Mouse (Mus musculus) lung, embryonic 14.5 days (tissue): ENCODE measurements at regions not wholly inside any gene's neighbourhood (a gene's known extent, or its start where the extent isn't known, plus 50 kb on each side); places are given as distances from the start of the nearest gene placed in this dataset.

Experiments used
- ATAC-seq: fragments of 200-750 bp; cut with Nextera tagmentation; 2 replicates; pipeline ENCODE4 v1.8.0; 2017; ENCODE audit warnings: mild to moderate bottlenecking, moderate TSS enrichment, moderate library complexity; ENCODE audit not compliant: insufficient read depth
- DNase-seq: peaks from one replicate; pipeline ENCODE4 v3.0.0-alpha.2; 2015
- H3K27ac ChIP-seq: fragments of 300-500 bp; sonication (generic); 2 replicates; pipeline ENCODE4 v1.5.1; 2014; ENCODE audit warnings: low read depth, mild to moderate bottlenecking, moderate library complexity
- H3K27me3 ChIP-seq: fragments of 300-500 bp; sonication (generic); 2 replicates; pipeline ENCODE4 v1.6.1; 2014; ENCODE audit warnings: low read length, control low read depth; ENCODE audit not compliant: insufficient read depth
- H3K36me3 ChIP-seq: fragments of 300-500 bp; sonication (generic); 2 replicates; pipeline ENCODE4 v1.6.1; 2014; ENCODE audit warnings: control low read depth; ENCODE audit not compliant: insufficient read depth
- H3K4me1 ChIP-seq: fragments of 300-500 bp; sonication (generic); 2 replicates; pipeline ENCODE4 v1.6.1; 2014; ENCODE audit warnings: antibody characterized with exemption, control low read depth; ENCODE audit not compliant: insufficient read depth
- H3K4me2 ChIP-seq: fragments of 300-500 bp; sonication (generic); 2 replicates; pipeline ENCODE4 v1.6.1; 2014; ENCODE audit warnings: mild to moderate bottlenecking
- H3K4me3 ChIP-seq: fragments of 300-500 bp; sonication (generic); 2 replicates; pipeline ENCODE4 v1.5.1; 2014; ENCODE audit warnings: low read depth, low read length
- H3K9ac ChIP-seq: fragments of 300-500 bp; sonication (generic); 2 replicates; pipeline ENCODE4 v1.6.1; 2014
- H3K9me3 ChIP-seq: fragments of 300-500 bp; sonication (generic); 2 replicates; pipeline ENCODE4 v1.6.1; 2016; ENCODE audit warnings: low read depth, low read length, control low read depth
- CTCF ChIP-seq: IDR thresholded peaks from 2 replicates; pipeline ENCODE4 v1.5.1; 2016; ENCODE audit warnings: antibody characterized with exemption, low read depth
- WGBS: fragments of 180-500 bp; shearing (Covaris S2); extraction: QIAGEN DNeasy Blood & Tissue Kit; methylation state at CpG from one replicate; pipeline ENCODE4 v1.1.7; 2014; 5-methylcytosine and 5-hydroxymethylcytosine counted together

- no peaks in the 10 kb centered on the region for H3K27me3 ChIP-seq
- H3K36me3 ChIP-seq = no peaks in the 10 kb centered on the region
- no peak for TF ChIP-seq CTCF
- no peaks in the 10 kb centered on the region for H3K4me1 ChIP-seq
- 75% methylated on average over 13 of the region's 13 CpGs for WGBS
- no peak overlapping the region for H3K27ac ChIP-seq
- ATAC-seq (no peak), DNase-seq (no peak)
- H3K4me3 ChIP-seq = no peak overlapping the region
- no peak overlapping the region for H3K9ac ChIP-seq
- no peaks in the 10 kb centered on the region for H3K9me3 ChIP-seq
- H3K4me2 ChIP-seq = no peak overlapping the region
Observed at GRCm38 (mm10) chr9:111777433-111778135, 87.4 kb upstream of the Stac start.

- 86% methylated on average over 4 of the region's 4 CpGs for WGBS
- Histone ChIP-seq H3K9me3 (no peaks in the 10 kb centered on the region), H3K27ac (no peak overlapping the region), H3K4me2 (no peak overlapping the region), H3K4me1 (no peaks in the 10 kb centered on the region), H3K36me3 (no peaks in the 10 kb centered on the region), H3K9ac (no peak overlapping the region), H3K27me3 (no peaks in the 10 kb centered on the region), H3K4me3 (no peak overlapping the region)
- ATAC-seq (no peak), DNase-seq (no peak)
- no peak for TF ChIP-seq CTCF
Observed at GRCm38 (mm10) chr9:111774229-111774628, 84.1 kb upstream of the Stac start.

- 71% methylated on average over 11 of the region's 11 CpGs for WGBS
- DNase-seq (no peak), ATAC-seq (no peak)
Observed at GRCm38 (mm10) chr9:111762653-111763468, 72.7 kb upstream of the Stac start.

GRCm38 (mm10) chr9:111755235-111755634, 65.1 kb upstream of the Stac start:
- Histone ChIP-seq H3K36me3 (no peaks in the 10 kb centered on the region), H3K4me2 (no peak overlapping the region), H3K9me3 (no peaks in the 10 kb centered on the region), H3K9ac (no peak overlapping the region), H3K27me3 (no peaks in the 10 kb centered on the region), H3K4me1 (no peaks in the 10 kb centered on the region), H3K4me3 (no peak overlapping the region), H3K27ac (no peak overlapping the region)
- ATAC-seq (no peak), DNase-seq (no peak)
- no peak for TF ChIP-seq CTCF
- WGBS = 83% methylated on average over 10 of the region's 10 CpGs

More at GRCm38 (mm10) chr9:111762653-111763468, 72.7 kb upstream of the Stac start:
- Histone ChIP-seq H3K36me3 (no peaks in the 10 kb centered on the region), H3K27me3 (no peaks in the 10 kb centered on the region), H3K27ac (no peak overlapping the region), H3K9ac (no peak overlapping the region), H3K4me1 (no peaks in the 10 kb centered on the region), H3K9me3 (no peaks in the 10 kb centered on the region), H3K4me2 (no peak overlapping the region), H3K4me3 (no peak overlapping the region)
- no peak for TF ChIP-seq CTCF

- TF ChIP-seq CTCF = no peak
- H3K4me1 ChIP-seq = no peaks in the 10 kb centered on the region
- 72% methylated on average over 6 of the region's 6 CpGs for WGBS
- ATAC-seq = no peak
- H3K36me3 ChIP-seq = no peaks in the 10 kb centered on the region
- no peak overlapping the region for H3K27ac ChIP-seq
- H3K4me2 ChIP-seq = no peak overlapping the region
- DNase-seq = no peak
- no peaks in the 10 kb centered on the region for H3K27me3 ChIP-seq
- H3K4me3 ChIP-seq = no peak overlapping the region
- no peaks in the 10 kb centered on the region for H3K9me3 ChIP-seq
- H3K9ac ChIP-seq = no peak overlapping the region
Observed at GRCm38 (mm10) chr9:111746151-111746550, 56.0 kb upstream of the Stac start.

GRCm38 (mm10) chr9:111745206-111745605, 55.1 kb upstream of the Stac start:
- DNase-seq (no peak), ATAC-seq (no peak)
- Histone ChIP-seq H3K4me1 (no peaks in the 10 kb centered on the region), H3K9ac (no peak overlapping the region), H3K27me3 (no peaks in the 10 kb centered on the region), H3K4me3 (no peak overlapping the region), H3K27ac (no peak overlapping the region), H3K36me3 (no peaks in the 10 kb centered on the region), H3K9me3 (no peaks in the 10 kb centered on the region), H3K4me2 (no peak overlapping the region)
- no peak for TF ChIP-seq CTCF
- WGBS = 59% methylated on average over 3 of the region's 3 CpGs
